Mouse (Mus musculus) heart, postnatal 36 days (tissue): Measurements from ENCODE around the gene Aga. TPM values are rescaled to one million over a fixed set of nuclear protein-coding genes. Genes with fewer than 3 reads are reported as not detected.
"Not testable (repeated sequence)": the region's sequence is repeated elsewhere in the genome, so short reads cannot be mapped to it uniquely, and the experiment has no call there.

Experiments
- DNase-seq, 2 experiments: peaks; one replicate each; pipeline ENCODE4 v3.0.0; 2021 to 2022
- intact Hi-C: fragments of 180-260 bp; cut with DNase I; formaldehyde crosslinking; loops from one replicate; pipeline ENCODE4 v1.15.1; 2025
- total RNA-seq, 2 experiments: library from RNA; stranded (reverse); gene quantifications; 2 replicates each; pipeline ENCODE4 v1.2.3; 2021

Gene Aga
- 10 to 100 TPM; 20.5 to 22.5 TPM for total RNA-seq

DNA sequence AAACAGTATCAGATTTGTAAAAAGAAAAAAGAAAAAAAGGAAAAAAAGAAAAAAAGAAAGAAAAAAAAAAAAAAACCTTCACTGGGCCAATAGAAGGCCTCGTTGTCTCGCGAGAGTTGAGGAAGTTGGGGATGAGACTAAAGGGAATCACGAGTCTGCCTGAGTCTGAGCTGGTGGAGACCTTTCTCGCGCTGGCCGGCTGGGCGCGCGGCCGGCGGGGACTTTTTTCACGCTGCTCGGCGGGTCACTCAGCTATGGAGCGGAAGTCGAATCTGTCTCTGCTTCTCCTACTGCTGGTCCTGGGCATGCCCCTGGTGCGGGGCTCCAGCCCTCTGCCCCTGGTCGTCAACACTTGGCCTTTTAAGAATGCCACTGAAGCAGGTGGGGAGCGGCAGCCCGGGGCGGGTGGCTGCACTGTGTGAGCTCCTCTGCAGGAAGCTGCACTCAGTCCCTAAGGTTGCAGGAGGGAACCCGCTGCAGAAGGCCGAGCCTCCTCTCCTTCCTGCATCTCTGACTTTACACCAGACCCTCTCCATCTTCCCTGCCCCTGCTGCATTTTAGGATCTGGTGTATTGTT, at the start of gene Aga:
Aga (plus strand) TSS at position 177 of the 577 bp plus-strand sequence.
- peak; percentile 82 to 88 for DNase-seq
- intact Hi-C loops: loop anchor here (10.0 kb wide), 1 partner anchor 563 kb away; the partner anchor contains the start of gene Vegfc

DNA sequence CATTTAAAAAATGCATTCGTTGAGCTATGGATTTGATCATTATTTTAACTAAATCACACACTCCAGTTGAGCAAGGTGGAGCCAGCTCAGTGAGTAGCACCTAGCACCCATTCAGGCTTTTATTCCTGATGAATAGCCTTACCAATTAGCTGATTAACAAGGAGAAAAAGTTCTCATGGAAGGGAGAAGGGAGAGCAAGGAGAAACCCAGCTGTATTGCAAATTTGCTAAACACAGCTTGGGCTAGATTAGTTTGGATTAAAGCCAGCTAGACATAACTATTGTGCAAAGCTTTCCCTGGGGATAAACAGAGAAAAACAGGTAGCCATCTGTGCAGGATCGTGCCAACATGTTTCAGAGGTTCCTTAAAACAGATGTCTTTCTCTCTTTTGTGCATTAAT, 22.5 kb upstream of the Aga start:
- no peak for DNase-seq
- intact Hi-C loops: no loop called here

DNA sequence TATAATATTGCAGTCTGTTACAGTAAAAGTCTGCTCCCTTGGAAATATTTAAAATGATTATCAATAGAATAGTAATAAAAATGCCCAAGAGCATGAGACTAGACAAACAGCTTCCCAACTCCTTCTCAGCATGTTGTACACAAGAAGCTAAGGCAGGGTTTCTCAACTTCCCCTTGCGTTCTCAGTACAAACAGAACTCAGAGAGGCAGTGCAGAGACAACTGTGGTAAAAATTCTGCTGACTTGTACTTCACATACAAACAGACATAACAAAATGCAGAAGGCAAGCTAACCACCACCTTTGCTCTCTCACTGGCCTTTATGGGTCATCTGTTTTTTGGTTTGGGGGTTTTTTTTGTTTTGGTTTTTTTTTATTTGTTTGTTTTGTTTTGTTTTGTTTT, 15.3 kb upstream of the Aga start:
- intact Hi-C loops: no loop called here
- no peak for DNase-seq

DNA sequence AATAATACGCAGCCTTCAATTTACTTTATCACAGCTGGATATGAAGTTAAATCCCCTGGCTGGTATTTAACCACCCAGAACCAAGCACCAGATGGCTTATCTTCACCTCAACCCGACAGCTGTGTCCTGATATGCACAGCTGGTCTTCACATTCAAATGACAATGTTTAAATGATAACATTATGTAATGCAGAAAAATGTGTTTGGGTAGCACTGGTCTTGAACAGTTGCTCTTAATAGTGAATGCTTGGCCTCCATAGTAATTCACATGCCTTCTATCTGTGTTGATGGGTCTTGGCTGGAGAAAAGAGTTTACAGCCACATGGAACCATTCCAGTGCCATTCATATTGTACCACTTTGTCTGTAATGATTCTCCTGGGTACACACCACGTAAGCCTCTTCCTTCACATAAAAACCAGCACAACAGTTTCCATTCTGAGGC, 14.6 kb upstream of the Aga start:
- intact Hi-C loops: no loop called here
- no peak for DNase-seq

DNA sequence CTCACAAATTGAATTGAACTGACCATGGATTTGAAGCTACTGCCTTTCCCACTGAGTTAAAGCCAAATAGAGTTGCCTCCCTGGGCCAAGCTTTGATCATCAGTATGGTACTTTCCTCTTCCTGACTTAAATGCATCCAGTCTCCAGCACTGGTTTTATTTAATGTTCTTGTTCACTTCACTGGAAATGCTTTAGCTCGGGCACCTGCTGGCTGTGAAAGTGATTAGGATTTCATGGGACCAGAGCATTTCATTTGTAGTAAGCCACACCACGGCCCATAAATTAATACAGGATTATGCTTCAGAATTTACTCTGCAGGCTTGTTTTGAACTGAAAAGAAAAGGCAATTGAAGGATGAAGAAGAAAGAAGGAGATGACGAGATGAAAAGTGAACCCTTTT, 26.5 kb downstream of the Aga start:
- DNase-seq, intact Hi-C loops: not testable (repeated sequence)

DNA sequence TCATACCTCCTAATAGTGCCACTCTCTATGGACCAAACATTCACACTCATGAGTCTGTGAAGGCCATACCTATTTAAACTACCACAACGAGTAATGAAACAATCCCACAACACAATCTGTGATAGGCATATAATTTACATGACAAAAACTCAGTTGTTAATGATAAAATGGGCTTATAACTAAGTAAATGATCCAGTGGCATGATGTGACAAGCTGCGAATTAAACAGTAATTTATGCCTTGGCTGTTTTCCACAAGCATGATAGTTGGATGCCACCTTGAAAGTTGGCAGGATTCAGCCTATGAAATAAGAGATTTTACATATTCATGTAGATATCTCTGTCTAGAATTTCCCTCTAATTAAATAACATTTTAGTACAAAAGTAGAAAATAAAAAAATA, 28.1 kb downstream of the Aga start:
- intact Hi-C loops: no loop called here
- no peak for DNase-seq

DNA sequence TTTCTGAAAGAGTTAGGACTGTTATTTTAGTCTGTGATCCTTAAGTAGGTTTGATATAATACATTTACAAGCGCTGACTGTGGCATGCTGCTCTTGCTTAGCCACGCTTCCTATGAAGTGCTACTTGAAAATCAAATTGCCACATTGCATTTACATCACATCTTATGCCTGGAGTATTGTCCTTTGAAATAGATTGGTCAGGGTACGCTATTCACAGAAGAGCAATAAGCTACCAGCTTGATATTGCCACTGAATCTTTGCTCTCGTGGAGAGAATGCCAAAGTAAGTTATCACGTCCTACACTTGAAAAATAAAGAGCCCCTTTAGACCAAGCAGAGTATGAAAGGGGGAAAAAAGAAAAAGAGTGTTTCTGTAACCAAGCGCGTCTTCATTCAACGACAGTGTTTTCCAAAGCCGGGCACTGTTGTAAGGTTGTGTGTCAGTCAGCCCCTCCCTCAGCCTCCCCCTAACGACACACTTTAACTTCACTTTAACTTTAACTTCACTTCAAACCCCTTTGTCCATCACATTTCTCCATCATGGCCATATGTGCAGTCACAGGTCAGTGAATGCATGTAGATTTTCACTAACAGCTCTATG, 51.0 kb downstream of the Aga start:
- intact Hi-C loops: no loop called here
- no peak for DNase-seq

DNA sequence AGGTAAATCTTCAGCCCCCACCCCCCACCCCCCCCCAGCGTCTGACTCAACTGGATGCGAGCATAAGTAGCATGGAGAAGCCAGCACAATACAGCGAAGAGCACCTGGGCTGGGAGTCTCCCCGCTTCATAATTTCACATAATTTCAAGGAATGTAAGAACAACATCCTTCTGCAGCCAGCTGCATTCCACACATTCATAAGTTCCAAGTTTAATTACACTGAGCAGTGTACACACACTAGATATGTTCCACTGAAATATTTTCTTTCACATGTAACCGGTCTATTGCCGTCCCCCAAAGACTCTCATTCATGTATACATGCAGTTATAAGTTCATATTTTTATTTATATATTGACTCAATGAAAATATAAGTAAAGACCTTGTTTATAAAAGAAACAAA, 54.7 kb downstream of the Aga start:
- no peak for DNase-seq
- intact Hi-C loops: no loop called here

Other genes with a start within 250 kb of the Aga start
- gene Neil3, start 127.3 kb downstream of the Aga start, total RNA-seq: under 1 TPM; 0.24 to 0.61 TPM